Mouse (Mus musculus): ENCODE measurements around the gene Slc6a15.

Gene Slc6a15

DNA sequence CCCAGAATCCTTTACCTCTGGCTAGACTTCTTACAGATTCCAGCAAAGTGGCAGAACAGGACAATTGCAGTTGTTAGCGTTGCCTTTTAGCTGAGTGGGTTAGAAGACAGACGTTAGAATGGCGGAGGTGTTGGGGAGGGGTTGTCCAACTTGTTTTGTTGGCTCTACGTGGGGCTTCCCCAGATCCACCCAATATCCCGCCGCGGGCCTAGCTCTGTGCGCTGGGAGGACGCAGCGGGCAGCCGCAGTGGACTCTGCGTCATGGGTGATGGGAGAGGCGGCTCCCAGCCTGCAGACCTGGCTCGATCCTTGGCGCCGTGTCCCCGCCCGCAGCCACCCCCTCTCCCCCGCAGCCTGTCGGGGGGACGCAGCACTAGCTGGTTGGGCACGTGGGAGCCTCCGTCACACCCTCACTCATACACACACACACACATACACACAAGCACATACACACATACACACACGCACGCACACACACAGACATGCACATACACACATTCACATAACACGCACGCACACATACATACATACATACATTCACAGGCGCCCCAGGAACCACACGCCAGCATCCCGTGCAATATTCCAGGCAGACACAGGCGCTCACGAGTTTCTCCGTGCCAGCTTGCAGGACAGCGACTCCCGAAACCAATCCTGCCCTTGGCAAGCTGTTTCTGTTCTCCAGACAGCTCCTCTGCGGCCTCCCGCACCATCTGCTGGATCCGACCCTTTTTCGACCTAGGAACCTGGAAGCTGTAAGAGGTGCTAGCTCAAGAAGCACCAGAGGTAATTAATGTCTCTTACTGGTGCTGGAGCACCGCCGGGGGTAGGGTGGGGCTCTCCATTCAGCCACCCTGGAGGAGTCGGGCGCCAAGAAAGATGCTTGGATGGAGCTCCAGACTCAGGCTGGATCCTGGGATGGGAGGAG, at the start of gene Slc6a15:
TSS of gene Slc6a15 (plus strand) at position 413 of the 925 bp plus-strand sequence.
- no peak for DNase-seq (ENCODE audit: low spot score in 2 of 2)

DNA sequence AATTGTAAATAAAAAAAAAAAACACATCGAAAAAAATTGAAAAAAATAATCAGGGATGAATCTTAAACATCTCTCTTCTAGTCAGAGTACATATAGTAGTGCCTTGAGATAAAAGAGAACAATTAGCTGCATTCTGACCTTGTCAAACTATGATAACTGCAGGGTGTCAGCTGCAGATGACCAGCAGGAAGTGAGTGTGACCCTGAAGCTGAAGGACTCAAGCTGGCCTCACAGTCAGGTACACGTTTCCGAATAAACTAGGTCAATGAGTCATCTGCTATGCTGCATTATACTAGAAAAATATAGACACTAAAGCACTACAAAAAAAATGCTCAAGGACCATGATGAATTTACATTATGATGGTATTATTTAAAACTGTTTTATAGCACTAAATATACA, 45.6 kb upstream of the Slc6a15 start:
- no peak for DNase-seq (ENCODE audit: low spot score in 2 of 2)

DNA sequence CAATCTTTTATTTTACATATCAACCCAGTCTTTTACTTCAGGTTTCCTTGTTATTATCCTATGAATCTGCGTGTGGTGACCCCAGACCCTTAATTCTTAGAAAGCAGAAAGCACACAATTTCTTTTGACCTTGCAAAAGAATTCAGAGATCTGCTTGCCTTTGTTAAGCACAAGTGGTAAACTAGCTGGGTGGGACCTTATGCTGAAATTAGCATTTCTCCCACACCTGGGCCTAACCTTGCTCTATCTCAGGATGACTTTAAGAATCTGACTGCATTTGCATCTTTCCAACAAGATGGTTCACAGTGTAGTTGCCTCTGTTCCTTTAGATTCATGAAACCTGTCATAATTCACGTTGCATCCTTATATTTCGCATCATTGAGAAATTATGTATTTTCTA, 44.2 kb upstream of the Slc6a15 start:
- DNase-seq (ENCODE audit: low spot score in 2 of 2), result no peak

DNA sequence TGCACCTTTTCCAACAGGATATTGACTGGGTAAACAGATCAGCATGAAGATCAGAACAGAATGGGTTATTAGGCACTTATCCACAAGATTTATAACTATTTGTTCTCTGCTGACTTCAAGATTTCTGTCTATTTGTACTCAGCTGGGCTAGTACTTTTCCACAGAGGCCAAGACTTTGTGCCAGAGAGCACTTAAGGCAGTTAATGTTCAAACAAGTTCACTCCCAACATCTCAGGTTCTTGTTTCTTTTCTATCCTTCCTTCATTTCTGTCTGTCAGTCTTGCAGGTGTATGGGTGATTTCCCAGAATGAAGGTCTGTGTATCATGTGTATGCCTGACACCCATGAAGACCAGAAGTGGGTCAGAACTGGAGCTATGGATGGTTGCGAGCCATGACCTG, 33.3 kb upstream of the Slc6a15 start:
- DNase-seq (ENCODE audit: low spot score in 2 of 2), result no peak

DNA sequence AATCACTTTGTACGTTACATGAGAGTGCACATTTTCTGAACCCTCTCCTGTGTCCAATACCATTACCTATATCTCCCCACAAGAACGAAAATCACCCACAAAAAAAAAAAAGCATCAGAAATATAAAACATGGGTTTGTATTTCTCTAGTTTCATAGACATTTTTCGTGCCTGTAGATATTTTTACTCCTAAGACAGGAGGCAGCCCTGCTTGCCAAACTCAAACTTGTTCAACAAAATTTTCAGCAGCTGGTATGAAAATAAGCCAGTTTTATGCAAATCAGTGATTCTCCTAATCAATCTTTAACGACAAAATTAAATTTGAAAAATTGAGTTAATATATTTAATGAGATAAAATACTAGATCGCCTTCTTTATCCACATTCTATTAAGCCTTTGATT, 27.7 kb upstream of the Slc6a15 start:
- DNase-seq (ENCODE audit: low spot score in 2 of 2), result no peak

DNA sequence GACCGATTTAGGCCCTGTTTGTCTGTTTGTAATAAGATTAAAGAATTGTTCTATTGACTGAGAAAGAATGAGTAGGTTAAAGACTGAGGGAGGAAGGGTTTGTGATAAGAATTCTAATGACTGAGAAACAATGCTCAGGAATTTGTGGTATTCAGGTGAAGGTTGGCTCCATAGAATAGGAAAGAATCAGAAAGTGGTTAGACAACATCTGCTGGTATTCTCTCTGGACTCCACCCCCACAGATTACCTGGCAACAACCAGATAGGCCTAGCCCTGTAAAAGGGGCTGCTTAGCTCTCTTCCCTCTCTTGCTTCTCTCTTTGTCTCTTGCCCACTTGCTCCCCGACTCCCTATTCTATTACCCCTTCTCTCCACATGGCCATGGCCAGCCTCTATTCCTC, 20.8 kb upstream of the Slc6a15 start:
- DNase-seq (ENCODE audit: low spot score in 2 of 2), result no peak

DNA sequence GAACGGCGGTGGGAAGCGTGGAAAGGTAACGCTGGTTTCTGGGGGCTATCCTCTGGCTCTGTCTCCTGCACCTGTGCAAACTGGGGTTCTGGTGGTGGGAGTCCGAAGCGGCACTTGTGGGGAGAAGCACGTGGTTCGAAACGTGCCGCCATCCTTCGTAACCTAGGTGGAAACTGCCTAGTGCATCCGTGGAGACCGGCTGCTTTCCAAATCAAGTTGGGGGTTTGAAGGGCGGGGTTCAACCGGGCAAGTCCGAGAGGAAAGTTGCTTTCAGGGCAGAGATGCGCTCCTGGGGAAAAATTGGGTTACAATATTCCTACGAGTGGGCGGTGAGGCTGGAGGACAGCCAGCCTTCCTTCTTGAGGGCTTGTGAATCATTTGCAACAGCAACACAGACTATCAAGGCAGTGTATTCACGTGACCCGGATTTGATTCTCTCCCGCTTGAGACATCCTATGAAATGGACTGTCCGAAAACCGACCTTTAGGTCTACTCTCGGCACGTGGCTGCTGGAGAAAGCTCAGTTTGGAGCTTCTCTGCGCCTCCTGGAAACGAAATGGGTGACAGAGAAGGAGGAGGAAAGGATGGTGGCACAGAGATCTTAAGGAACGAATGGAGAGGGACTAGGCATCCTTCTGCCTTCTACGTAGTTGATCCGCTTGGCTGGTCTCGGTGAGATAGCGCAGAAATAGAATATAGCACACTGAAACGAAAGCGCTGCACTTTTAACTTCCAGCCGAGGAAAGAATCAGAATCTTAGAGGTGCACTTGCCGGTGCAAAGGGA, 905 bp downstream of the Slc6a15 start:
- no peak for DNase-seq (ENCODE audit: low spot score in 2 of 2)

DNA sequence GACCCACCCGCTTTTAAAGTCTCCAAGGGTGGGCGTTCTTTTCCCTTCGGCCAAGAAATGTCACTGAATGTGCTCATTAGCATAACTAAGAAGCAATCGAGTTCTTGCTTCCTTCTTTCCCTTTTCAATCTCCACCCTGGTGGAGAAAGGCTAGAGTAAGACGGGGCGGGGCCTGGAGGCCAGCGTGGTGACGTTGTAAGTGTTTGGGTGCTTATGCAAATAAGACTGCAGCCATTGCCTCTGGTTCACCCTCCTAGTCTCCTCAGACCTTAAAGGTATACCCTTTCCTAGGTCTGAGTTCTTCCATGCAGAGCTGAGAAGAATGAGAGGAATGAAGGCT, 1.5 kb downstream of the Slc6a15 start:
- no peak for DNase-seq (ENCODE audit: low spot score in 2 of 2)

DNA sequence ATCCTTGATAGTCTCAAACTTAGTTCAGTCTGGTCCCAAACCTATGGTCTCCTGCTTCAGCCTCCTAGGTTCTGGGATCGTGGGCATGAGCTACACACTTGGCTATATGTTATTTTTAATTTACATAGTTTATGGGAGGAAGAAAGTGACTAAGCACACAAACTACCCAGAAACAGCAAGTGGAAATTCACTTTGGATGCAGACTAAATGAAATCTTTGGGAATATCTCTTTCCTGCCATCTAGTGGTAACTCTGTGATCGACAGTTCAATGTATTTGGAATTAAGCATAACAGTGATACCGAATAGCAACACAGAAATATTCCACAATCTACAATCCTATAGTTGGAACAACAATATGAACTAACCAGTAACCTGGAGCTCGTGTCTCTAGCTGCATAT, 34.6 kb downstream of the Slc6a15 start:
- DNase-seq (ENCODE audit: low spot score in 2 of 2), result no peak

DNA sequence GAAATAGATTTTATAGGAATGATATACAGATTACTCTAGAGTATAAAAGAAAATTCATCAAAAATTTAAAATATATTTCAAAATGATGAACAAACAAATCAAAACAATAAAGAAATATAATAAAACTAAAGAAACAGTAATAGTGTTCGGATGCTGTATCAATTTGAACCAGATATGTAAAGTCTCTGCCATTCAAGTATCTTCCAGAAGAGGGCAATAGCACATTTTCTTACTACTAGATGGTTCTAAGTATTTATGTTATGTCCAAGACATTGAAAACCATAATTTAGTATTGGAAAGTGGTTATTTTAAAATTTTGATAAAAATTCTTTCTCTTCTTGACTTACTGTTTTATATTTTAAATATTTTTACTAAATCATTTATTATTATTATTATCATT, 60.1 kb downstream of the Slc6a15 start:
- DNase-seq (ENCODE audit: low spot score in 2 of 2), result no peak

DNA sequence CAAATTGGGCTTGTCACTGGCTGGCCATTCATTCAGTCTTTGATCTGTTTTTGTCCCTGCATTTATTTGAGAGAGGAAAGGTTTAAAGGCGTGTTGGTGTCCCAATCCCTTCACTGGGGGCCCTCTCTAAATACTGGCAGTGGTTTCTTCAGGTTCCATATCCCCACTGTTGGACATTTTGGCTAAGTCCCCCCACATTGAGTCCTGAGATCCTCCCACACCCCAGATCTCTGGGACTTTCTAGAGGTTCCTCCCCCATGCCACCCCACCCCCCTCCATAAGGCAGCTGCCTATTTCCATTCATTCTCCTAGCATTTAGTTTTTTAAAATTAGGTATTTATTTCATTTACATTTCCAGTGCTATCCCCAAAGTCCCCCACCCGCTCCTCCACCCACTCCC, 75.0 kb downstream of the Slc6a15 start:
- no peak for DNase-seq (ENCODE audit: low spot score in 2 of 2)

DNA sequence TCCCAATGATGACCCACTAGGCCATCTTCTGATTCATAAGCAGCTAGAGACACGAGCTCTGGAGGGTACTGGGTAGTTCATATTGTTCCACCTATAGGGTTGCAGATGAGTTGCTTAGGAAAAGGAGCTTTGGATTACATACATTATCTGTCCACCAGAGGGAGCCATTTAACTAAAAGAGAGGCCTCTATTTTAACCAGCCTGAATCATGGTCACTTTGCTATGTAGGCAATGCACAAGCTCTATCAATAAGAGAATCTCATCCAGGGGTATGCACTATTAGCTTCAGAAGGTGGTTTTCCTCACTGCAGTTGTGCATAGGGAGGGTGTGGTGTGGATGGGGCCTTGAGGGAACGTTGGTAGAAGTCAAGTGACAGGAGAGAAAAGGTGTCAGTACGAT, 75.5 kb downstream of the Slc6a15 start:
- DNase-seq (ENCODE audit: low spot score in 2 of 2), result peak in 1 of 2 experiments; percentile 3

DNA sequence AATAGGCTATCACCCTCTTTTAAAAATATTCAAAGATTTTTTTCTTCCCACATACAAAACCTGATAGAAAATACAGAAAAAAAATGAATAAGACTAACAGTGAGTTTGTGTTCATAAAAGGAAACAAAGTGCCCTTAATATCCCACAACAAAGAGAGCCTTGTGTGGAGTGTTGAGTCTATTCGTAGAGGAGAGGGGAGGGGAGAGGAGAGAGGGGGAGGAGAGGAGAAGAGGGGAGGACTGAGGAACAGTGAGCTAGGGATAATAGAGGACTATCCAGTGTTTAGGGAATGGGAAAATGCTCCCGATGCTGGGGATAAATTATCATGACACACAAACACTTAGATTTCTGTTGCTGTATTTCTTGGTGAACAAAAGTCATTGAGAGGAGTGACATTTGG, 80.8 kb downstream of the Slc6a15 start:
- no peak for DNase-seq (ENCODE audit: low spot score in 2 of 2)

DNA sequence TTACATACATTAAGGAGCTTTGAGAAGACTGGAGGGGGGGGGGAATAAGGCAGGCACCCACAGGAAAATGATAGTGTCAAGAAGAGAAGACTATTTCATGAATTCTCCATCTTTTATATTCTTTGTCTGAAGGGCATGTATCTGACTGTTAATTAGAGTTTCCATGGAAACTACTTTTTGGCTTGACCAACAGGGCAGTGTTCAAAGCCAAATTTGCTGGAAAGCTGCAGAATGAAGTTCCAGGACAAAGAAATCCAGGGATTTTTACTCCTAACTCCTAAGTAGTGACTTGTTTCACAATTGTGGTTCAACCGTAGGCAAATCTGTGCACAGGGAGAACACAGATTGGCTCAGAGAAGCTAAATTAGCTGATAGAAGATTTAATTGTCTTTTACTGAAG, 90.3 kb downstream of the Slc6a15 start:
- DNase-seq (ENCODE audit: low spot score in 2 of 2), result no peak

Measured in heart, adult 9 months (tissue).